ENCODE assay signal across 28 mouse cellular contexts in the genomic region with DNA sequence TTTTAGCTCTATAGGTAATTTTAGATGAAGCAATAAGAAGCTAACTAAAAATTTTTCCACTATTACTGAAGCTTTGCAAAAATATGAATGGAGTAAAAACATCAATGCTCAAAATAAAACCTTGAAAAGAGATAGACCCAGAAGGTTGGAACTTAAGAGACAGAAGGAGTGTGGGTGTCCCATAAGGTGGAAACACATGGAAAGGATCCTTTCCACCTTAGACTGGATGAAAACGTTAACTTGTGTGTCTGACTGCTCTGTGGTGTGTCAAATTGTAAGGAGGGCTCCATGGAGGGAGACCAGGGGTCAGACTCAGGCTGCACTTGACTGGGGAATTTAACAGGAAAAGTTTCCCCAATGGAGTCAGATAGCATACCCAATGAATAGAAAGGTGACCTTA.
DNase-seq lines count a peak whose midpoint lies in the region; ATAC-seq and TF ChIP-seq lines count a peak whose summit lies in the region.
"Had no signal": no experiment of that assay in that cellular context is flagged by ENCODE, and none has a peak within 500 bp of the region (broad histone marks: within the 10 kb centered on the region; RNA-seq: fewer than 3 reads in every experiment).

No protein-coding gene starts in this region.

- TF ChIP-seq CTCF in liver, postnatal 0 days (IDR thresholded peaks at IDR 0.05; ENCODE audit: low read depth): no peak

- H3K4me2 ChIP-seq in liver, postnatal 0 days (ENCODE audit: low read depth, low read length): no peak overlapping the region
- H3K4me2 ChIP-seq: embryonic facial prominence, embryonic 12.5 days; forebrain, embryonic 15.5 days; hindbrain, embryonic 15.5 days; limb, embryonic 13.5 days; liver, embryonic 13.5 days; lung, embryonic 15.5 days; stomach, embryonic 15.5 days had no signal

- H3K27ac ChIP-seq in liver, postnatal 0 days (ENCODE audit: low read depth): no peak overlapping the region
- H3K27ac ChIP-seq: embryonic facial prominence, embryonic 12.5 days; forebrain, embryonic 15.5 days; heart, adult 2 months; hindbrain, embryonic 15.5 days; left cerebral cortex, adult 2 months; limb, embryonic 13.5 days; liver, embryonic 13.5 days; lung, embryonic 15.5 days; stomach, embryonic 15.5 days had no signal

- WGBS in liver, postnatal 0 days (ENCODE audit: insufficient replicate concordance): 63% methylated on average over 1 of the region's 1 CpGs

- H3K4me3 ChIP-seq in liver, postnatal 0 days (ENCODE audit: low read depth, low read length): no peak overlapping the region
- H3K4me3 ChIP-seq: embryonic facial prominence, embryonic 12.5 days; erythroblast, embryonic 14.5 days; forebrain, embryonic 15.5 days; heart, adult 2 months; hindbrain, embryonic 15.5 days; left cerebral cortex, adult 2 months; limb, embryonic 13.5 days; liver, embryonic 13.5 days; lung, embryonic 15.5 days; stomach, embryonic 15.5 days had no signal

- H3K36me3 ChIP-seq in liver, postnatal 0 days (replicated peaks; ENCODE audit: insufficient read depth, low read length): no peaks in the 10 kb centered on the region
- H3K36me3 ChIP-seq: embryonic facial prominence, embryonic 12.5 days; forebrain, embryonic 15.5 days; hindbrain, embryonic 15.5 days; limb, embryonic 13.5 days; liver, embryonic 13.5 days; lung, embryonic 15.5 days; stomach, embryonic 15.5 days had no signal

- no peak overlapping the region for H3K9ac ChIP-seq in liver, postnatal 0 days (replicated peaks)
- H3K9ac ChIP-seq: embryonic facial prominence, embryonic 12.5 days; forebrain, embryonic 15.5 days; hindbrain, embryonic 15.5 days; limb, embryonic 13.5 days; liver, embryonic 13.5 days; lung, embryonic 15.5 days; stomach, embryonic 15.5 days had no signal

- DNase-seq in frontal cortex, adult 2 months (ENCODE audit: extremely low spot score in 1 of 2, low spot score in 1 of 2): peak; percentile 31 to 58
- DNase-seq in frontal cortex, postnatal 25 days (ENCODE audit: low spot score in 2 of 2): no peak
- DNase-seq in brain, adult 2 months (ENCODE audit: low read depth, low spot score): peak; percentile 73
- peak; percentile 11 to 42 for DNase-seq in layer of hippocampus, postnatal 14 days (ENCODE audit: low spot score in 2 of 2)
- peak; percentile 28 to 44 for DNase-seq in right cerebral cortex, postnatal 10 days (ENCODE audit: low spot score in 2 of 2)
- DNase-seq in cerebellum, adult 9-11 months: no peak
- DNase-seq in liver, postnatal 0 days: no peak
- DNase-seq: adrenal gland, adult 8-10 months; cerebellum, postnatal 10 days; gastrocnemius, postnatal 10 days; heart, adult 2 months; heart, postnatal 4 days; liver, embryonic 13.5 days; lung, postnatal 4 days; retina, postnatal 1 day; thymus, adult 2 months had no signal

- H3K9me3 ChIP-seq in liver, postnatal 0 days (ENCODE audit: low read length): no peaks in the 10 kb centered on the region
- H3K9me3 ChIP-seq: embryonic facial prominence, embryonic 12.5 days; forebrain, embryonic 15.5 days; hindbrain, embryonic 15.5 days; limb, embryonic 13.5 days; liver, embryonic 13.5 days; lung, embryonic 15.5 days; stomach, embryonic 15.5 days had no signal

- H3K4me1 ChIP-seq in liver, postnatal 0 days (ENCODE audit: insufficient read depth): no peaks in the 10 kb centered on the region
- H3K4me1 ChIP-seq: embryonic facial prominence, embryonic 12.5 days; forebrain, embryonic 15.5 days; hindbrain, embryonic 15.5 days; limb, embryonic 13.5 days; liver, embryonic 13.5 days; lung, embryonic 15.5 days; stomach, embryonic 15.5 days had no signal

- no peak for ATAC-seq in liver, postnatal 0 days
- ATAC-seq: CD4-positive, CD25-positive, alpha-beta regulatory T cell, adult 4 months; forebrain, embryonic 15.5 days; intestine, embryonic 16.5 days; midbrain, embryonic 16.5 days; Patski had no signal

- no peaks in the 10 kb centered on the region for H3K27me3 ChIP-seq in liver, postnatal 0 days (ENCODE audit: insufficient read depth, low read length)
- H3K27me3 ChIP-seq: embryonic facial prominence, embryonic 12.5 days; forebrain, embryonic 15.5 days; hindbrain, embryonic 15.5 days; limb, embryonic 13.5 days; liver, embryonic 13.5 days; lung, embryonic 15.5 days; Patski; stomach, embryonic 15.5 days had no signal

- no peak for TF ChIP-seq EP300 in liver, postnatal 0 days (IDR thresholded peaks at IDR 0.05; ENCODE audit: low read depth)

Comparison
In these comparisons a context has a peak if more than half of its experiments do, and no peak if none do; other contexts are left out.
1. DNase-seq: peak in frontal cortex, adult 2 months (2 of 2), brain, adult 2 months (single experiment), layer of hippocampus, postnatal 14 days (2 of 2) and right cerebral cortex, postnatal 10 days (2 of 2); none in frontal cortex, postnatal 25 days (0 of 2), cerebellum, adult 9-11 months (single experiment) and liver, postnatal 0 days (single experiment).